Mouse (Mus musculus): ENCODE measurements at regions not wholly inside any gene's neighbourhood (a gene's known extent, or its start where the extent isn't known, plus 50 kb on each side); places are given as distances from the start of the nearest gene placed in this dataset.
A peak's percentile ranks its signal among the peaks of the same experiment; 100 is the strongest.

DNA sequence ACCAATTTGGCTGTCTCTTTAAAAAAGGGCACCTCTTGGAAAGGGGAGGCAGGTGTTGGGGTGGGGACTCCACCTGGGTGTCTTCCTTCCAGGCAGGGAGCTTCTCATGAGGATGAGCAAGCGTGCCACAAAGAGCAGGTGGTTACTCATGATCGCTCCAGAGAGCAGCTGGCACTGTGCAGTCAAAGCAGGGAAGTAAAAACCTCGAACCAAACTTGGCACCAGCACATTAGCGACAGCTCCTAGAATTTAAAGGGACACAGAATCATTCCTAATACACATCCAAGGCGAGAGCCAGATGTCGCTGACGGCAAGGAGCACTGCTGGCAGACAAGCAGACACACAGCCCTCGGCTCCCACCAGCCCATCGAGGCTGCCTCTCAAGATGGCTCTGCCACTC lies 70.4 kb downstream of the Irx5 start:
- TF ChIP-seq CTCF (IDR thresholded peaks at IDR 0.05): no peak
- no peak for ATAC-seq
- no peak for DNase-seq (ENCODE audit: low read depth, low spot score)
- ChIA-PET POLR2A (no interaction called here), CTCF (interaction anchor here (0.7 kb wide), 1 partner anchor 12 kb away, joined by 3 read pairs; no protein-coding TSS in a partner anchor)
- in situ Hi-C loops (cut with MboI; ENCODE audit: low pct_unique_long_range_greater_than_20kb): no loop called here
- H3K27me3 ChIP-seq: peaks cover 14% of the 10 kb centered on the region

- CTCF ChIA-PET: no interaction called here
- no peaks in the 10 kb centered on the region for H3K27me3 ChIP-seq
- POLR2A ChIA-PET: no interaction called here
- ATAC-seq (no peak), DNase-seq (ENCODE audit: low read depth, low spot score) (no peak)
- no peak for TF ChIP-seq CTCF (IDR thresholded peaks at IDR 0.05)
- in situ Hi-C loops (cut with MboI; ENCODE audit: low pct_unique_long_range_greater_than_20kb): no loop called here
Measured at GRCm38 (mm10) chr8:92437075-92437663, 79.7 kb downstream of the Irx5 start.

- in situ Hi-C loops (cut with MboI; ENCODE audit: low pct_unique_long_range_greater_than_20kb): no loop called here
- no peaks in the 10 kb centered on the region for H3K27me3 ChIP-seq
- POLR2A ChIA-PET: no interaction called here
- ATAC-seq (no peak), DNase-seq (ENCODE audit: low read depth, low spot score) (no peak)
- no peak for TF ChIP-seq CTCF (IDR thresholded peaks at IDR 0.05)
- CTCF ChIA-PET: no interaction called here
Measured at GRCm38 (mm10) chr8:92438294-92438693, 80.9 kb downstream of the Irx5 start.

DNA sequence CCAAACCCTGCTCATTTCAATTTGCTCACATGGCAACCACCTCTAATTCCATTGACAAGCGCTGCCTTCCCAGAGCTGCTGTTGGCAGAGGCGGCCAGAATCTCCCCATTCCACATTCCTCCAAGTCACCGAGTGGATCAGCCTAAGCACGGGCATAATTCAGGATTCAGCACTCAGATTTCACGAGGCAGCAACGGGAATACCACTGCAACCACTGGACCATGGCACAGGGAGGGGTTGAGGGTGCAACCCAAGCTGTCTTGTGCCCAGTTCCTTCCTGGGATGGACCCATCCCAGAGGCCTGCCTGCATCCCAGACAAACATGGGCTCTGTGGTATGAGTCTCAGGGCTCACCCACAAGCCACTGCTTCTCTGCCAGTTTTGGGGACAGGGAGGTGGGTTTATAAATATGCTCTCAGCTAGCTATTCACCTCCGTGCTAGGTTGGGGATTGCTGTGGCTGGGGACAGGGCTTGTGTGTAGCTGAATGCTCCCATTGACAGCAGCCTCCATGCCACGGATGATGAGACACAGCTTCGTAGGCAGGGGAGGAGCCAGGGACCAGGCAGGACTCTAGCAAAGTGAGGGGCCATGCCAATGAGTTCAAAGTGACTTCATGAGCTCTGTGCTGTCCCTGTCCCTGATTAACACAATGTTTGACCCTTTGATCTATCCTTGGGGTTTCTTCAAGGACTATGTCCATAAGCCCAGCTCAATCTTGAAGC lies 82.5 kb downstream of the Irx5 start:
- peak; percentile 98 for ATAC-seq
- H3K27me3 ChIP-seq: no peaks in the 10 kb centered on the region
- DNase-seq (ENCODE audit: low read depth, low spot score): peak; percentile 77
- ChIA-PET POLR2A (interaction anchor here (0.5 to 0.6 kb wide), 2 partner anchors 8 to 45 kb away, joined by 3 read pairs; no protein-coding TSS in a partner anchor), CTCF (interaction anchor here (0.7 to 1.5 kb wide), 4 partner anchors 12 to 68 kb away, joined by 3 read pairs; no protein-coding TSS in a partner anchor)
- in situ Hi-C loops (cut with MboI; ENCODE audit: low pct_unique_long_range_greater_than_20kb): no loop called here
- TF ChIP-seq CTCF (IDR thresholded peaks at IDR 0.05): no peak

DNA sequence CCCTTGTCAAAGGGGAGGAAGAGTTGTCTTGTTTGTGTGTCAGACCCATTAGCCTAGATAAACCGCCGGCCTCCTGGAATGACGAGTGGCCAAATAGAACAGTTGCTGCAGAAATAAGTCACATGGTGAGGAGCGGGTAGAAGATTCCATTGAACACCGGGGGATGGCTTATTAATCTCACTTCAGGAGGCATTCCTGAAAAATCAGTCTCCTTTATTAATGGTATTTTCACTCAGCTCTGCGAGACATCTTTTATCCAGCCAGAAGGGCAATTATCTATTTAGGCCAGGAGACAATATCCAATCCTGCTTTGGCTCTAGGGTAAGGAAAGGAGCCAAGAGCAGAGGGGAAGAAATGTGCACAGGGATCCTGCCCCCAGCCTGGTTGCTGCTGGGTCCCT lies 84.7 kb downstream of the Irx5 start:
- ATAC-seq: no peak
- in situ Hi-C loops (cut with MboI; ENCODE audit: low pct_unique_long_range_greater_than_20kb): no loop called here
- ChIA-PET POLR2A (no interaction called here), CTCF (no interaction called here)
- no peak for DNase-seq (ENCODE audit: low read depth, low spot score)
- no peak for TF ChIP-seq CTCF (IDR thresholded peaks at IDR 0.05)
- H3K27me3 ChIP-seq: no peaks in the 10 kb centered on the region

GRCm38 (mm10) chr8:92459291-92459690 lies 101.9 kb downstream of the Irx5 start:
- DNase-seq (ENCODE audit: low read depth, low spot score) (no peak), ATAC-seq (no peak)
- POLR2A ChIA-PET: no interaction called here
- in situ Hi-C loops (cut with MboI; ENCODE audit: low pct_unique_long_range_greater_than_20kb): no loop called here
- CTCF ChIA-PET: no interaction called here
- H3K27me3 ChIP-seq: peaks cover 6% of the 10 kb centered on the region
- no peak for TF ChIP-seq CTCF (IDR thresholded peaks at IDR 0.05)

GRCm38 (mm10) chr8:92460129-92460953 lies 102.9 kb downstream of the Irx5 start:
- CTCF ChIA-PET: no interaction called here
- ATAC-seq (no peak), DNase-seq (ENCODE audit: low read depth, low spot score) (no peak)
- peaks cover 6% of the 10 kb centered on the region for H3K27me3 ChIP-seq
- in situ Hi-C loops (cut with MboI; ENCODE audit: low pct_unique_long_range_greater_than_20kb): no loop called here
- no peak for TF ChIP-seq CTCF (IDR thresholded peaks at IDR 0.05)
- POLR2A ChIA-PET: no interaction called here

DNA sequence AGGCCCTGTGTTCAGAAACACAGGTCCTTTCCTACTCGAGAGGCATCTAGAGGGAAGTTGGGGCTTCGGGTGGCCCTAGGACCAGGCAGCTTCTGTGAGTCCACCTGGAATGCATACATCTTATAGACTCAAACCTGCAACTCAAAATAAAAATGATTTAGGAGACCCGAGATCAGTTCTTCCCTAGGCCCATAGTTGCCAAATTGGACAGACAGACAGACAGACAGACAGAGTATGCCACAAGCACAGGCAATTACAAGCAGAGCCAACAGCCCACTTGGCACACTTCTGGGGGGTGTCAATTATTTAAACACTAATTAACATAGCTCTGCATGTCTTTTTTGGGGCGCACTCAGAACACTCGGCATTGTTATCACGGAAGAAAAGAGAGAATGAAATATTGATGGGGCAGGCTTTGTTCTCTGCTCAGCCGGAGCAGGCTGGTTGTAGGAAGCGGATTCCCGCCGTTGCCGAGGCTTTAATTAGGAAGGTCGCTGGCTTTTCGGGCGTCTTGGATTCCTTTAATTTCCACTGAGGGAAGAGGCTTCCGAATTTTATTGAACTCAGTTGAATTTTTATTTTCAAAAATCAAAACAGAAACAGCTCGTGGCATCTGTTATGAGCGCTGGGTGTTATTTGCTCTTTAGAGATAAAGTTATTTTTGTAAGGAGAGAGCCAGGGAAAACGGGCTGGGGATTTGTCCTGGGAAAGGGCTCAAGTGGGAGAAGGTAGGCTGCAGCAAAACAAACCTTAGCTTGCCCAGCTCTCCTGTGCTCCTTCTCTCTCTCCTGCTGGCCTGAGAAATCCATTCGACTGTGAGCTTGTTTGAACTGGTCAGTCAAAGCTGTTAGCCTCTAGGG lies 111.9 kb downstream of the Irx5 start:
- POLR2A ChIA-PET: interaction anchor here (0.6 kb wide), 1 partner anchor 49 kb away, joined by 5 read pairs; no protein-coding TSS in a partner anchor
- ATAC-seq (no peak), DNase-seq (ENCODE audit: low read depth, low spot score) (no peak)
- in situ Hi-C loops (cut with MboI; ENCODE audit: low pct_unique_long_range_greater_than_20kb): no loop called here
- CTCF ChIA-PET: no interaction called here
- TF ChIP-seq CTCF (IDR thresholded peaks at IDR 0.05): no peak
- H3K27me3 ChIP-seq: peaks cover 8% of the 10 kb centered on the region

DNA sequence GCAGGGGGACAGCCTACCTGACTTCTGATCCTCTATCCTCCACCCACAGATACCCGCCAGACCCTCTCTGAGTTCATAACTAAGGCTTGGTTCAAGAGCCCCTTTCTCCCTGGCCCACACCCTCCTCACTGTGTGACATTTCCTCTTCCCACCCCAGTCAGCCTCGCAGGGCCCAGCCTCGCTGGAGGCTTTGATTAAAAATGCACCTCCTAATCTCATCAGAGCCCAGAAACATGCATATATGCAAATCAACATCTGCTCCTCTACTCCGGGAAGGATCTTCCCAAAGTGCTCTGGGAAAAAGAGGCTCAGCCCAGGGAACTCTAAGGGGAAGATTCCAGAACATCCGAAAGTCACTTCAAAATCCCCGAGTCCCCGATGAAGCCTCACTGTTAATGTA lies 114.8 kb downstream of the Irx5 start:
- POLR2A ChIA-PET: no interaction called here
- in situ Hi-C loops (cut with MboI; ENCODE audit: low pct_unique_long_range_greater_than_20kb): no loop called here
- no peak for TF ChIP-seq CTCF (IDR thresholded peaks at IDR 0.05)
- peaks cover 8% of the 10 kb centered on the region for H3K27me3 ChIP-seq
- no peak for DNase-seq (ENCODE audit: low read depth, low spot score)
- CTCF ChIA-PET: no interaction called here
- no peak for ATAC-seq

DNA sequence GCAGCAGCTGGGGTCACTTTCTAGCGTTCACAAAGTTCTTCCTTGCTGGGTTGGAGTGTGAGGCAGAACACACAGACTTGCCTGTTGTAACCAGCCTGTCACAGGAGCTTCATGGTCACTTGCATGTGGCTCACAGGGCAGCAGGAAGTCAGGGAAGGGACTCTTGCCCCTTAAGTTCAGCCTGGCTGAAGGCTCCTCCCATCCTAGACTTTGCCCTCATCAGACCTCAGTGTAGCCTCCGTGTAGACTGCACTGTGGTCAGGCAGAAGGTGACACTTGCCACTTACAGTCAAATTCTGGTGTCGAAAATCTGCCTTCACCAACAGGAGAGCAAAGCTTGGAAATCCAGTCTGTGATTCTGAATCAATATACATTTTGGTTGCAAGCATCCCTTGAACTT lies 115.4 kb downstream of the Irx5 start:
- ATAC-seq (no peak), DNase-seq (ENCODE audit: low read depth, low spot score) (no peak)
- ChIA-PET CTCF (interaction anchor here (1.5 kb wide), 1 partner anchor 10 kb away, joined by 5 read pairs; no protein-coding TSS in a partner anchor), POLR2A (no interaction called here)
- H3K27me3 ChIP-seq: peaks cover 8% of the 10 kb centered on the region
- in situ Hi-C loops (cut with MboI; ENCODE audit: low pct_unique_long_range_greater_than_20kb): no loop called here
- TF ChIP-seq CTCF (IDR thresholded peaks at IDR 0.05): no peak
